Mouse (Mus musculus): Measurements from ENCODE around the gene 1190007I07Rik.

DNA sequence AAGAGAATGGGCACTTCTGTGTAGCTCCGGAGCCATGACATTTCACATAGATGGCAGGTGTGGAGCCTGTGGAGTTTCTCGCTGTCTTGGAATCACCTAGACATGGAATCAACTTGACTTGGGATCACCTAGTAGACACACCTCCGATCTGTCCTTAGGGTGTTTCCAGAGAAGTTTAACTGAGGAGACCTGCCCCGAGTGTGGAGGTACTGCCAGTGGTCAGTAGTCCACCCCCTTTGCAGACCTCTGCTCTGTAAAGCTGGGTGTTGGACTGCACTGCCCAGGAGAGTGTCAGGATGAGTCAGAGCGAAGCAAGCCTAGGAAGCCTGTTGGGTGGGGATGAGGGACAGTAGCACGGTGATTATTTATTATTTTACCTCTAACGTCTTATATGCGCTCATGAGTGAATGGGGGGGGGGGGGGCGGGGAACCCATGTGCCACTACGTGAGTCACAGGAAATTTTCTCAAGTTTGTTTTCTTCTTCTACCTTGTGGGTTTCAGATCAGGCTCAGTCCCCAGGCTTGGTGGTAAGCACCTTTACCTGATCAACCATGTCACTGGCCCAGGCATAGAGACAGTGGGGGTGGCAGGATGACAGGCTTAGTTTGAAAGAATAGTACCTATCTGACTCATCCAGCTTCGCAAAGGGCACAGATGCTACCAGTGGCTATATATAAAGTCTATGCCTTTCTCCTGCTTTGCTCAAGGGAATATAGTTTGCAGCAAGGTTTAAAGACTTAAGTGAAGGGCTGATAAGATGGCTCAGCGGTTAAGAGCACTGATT, 9.7 kb upstream of the 1190007I07Rik start:
- TF ChIP-seq CTCF (IDR thresholded peaks at IDR 0.05; ENCODE audit: extremely low read depth, insufficient read length, insufficient replicate concordance, low read depth, low read length), result no peak
- no peak for TF ChIP-seq POLR2A (IDR thresholded peaks at IDR 0.05; ENCODE audit: low read depth, low read length)

All from small intestine, adult 2 months (tissue).